Mouse (Mus musculus): ENCODE measurements around the gene Slc1a3.

GRCm38 (mm10) chr15:8721746-8722145 lies 11.2 kb upstream of the Slc1a3 start:
- TF ChIP-seq CTCF (IDR thresholded peaks at IDR 0.05; ENCODE audit: borderline replicate concordance, control insufficient read depth, extremely low read depth, insufficient read depth, low read length, poor library complexity) (no peak), POLR2A (IDR thresholded peaks at IDR 0.05; ENCODE audit: control insufficient read depth, extremely low read depth, insufficient read depth, low read length, poor library complexity) (no peak)
